Mouse (Mus musculus) heart, embryonic 14.5 days (tissue): Measurements from ENCODE around the gene Sis. TPM values are rescaled to one million over a fixed set of nuclear protein-coding genes. Genes with fewer than 3 reads are reported as not detected.

ENCODE experiments used
- ATAC-seq: fragments of 200-750 bp; cut with Nextera tagmentation; 2 replicates; pipeline ENCODE4 v1.8.0; 2017; ENCODE audit warnings: low read depth, moderate TSS enrichment; ENCODE audit not compliant: insufficient number of reproducible peaks, insufficient read depth, low FRiP score
- H3K27ac ChIP-seq, 2 experiments: fragments of 200-500 bp in 1 of 2; fragments of 300-500 bp in 1 of 2; sonication (generic) in 1 of 2; replicated peaks in 1 of 2; 2 replicates each; pipeline ENCODE4 v1.5.1; 2012 to 2014; ENCODE audit warnings: low read depth in 2 of 2, low read length in 2 of 2, control low read depth in 1 of 2, mild to moderate bottlenecking in 1 of 2, mixed read lengths in 1 of 2; ENCODE audit not compliant: control insufficient read depth in 1 of 2, insufficient read depth in 1 of 2
- H3K27me3 ChIP-seq: fragments of 300-500 bp; sonication (generic); 2 replicates; pipeline ENCODE4 v1.6.1; 2014; ENCODE audit warnings: mild to moderate bottlenecking, low read length, control low read depth; ENCODE audit not compliant: control insufficient read depth, insufficient read depth
- H3K36me3 ChIP-seq: fragments of 300-500 bp; sonication (generic); 2 replicates; pipeline ENCODE4 v1.6.1; 2014; ENCODE audit warnings: mild to moderate bottlenecking, control low read depth, low read length, mixed read lengths; ENCODE audit not compliant: control insufficient read depth, insufficient read depth
- H3K4me1 ChIP-seq, 2 experiments: fragments of 200-500 bp in 1 of 2; fragments of 300-500 bp in 1 of 2; sonication (generic) in 1 of 2; 2 replicates each; pipeline ENCODE4 v1.6.1; 2012 to 2014; ENCODE audit warnings: low read length in 2 of 2, control low read depth in 1 of 2, mixed read lengths in 1 of 2; ENCODE audit not compliant: control insufficient read depth in 2 of 2, insufficient read depth in 2 of 2
- H3K4me2 ChIP-seq: fragments of 300-500 bp; sonication (generic); 2 replicates; pipeline ENCODE4 v1.6.1; 2014; ENCODE audit warnings: mild to moderate bottlenecking, low read length
- H3K4me3 ChIP-seq, 2 experiments: fragments of 200-500 bp in 1 of 2; fragments of 300-500 bp in 1 of 2; sonication (generic) in 1 of 2; 2 replicates each; pipeline ENCODE4 v1.5.1; 2012 to 2014; ENCODE audit warnings: low read length in 2 of 2, mild to moderate bottlenecking in 2 of 2, control low read depth in 1 of 2, low read depth in 1 of 2, moderate library complexity in 1 of 2; ENCODE audit not compliant: control insufficient read depth in 1 of 2, insufficient read depth in 1 of 2
- H3K9ac ChIP-seq: fragments of 300-500 bp; sonication (generic); 2 replicates; pipeline ENCODE4 v1.6.1; 2014; ENCODE audit warnings: mild to moderate bottlenecking, low read length
- H3K9me3 ChIP-seq: fragments of 300-500 bp; sonication (generic); 2 replicates; pipeline ENCODE4 v1.6.1; 2016; ENCODE audit warnings: low read length, control low read depth; ENCODE audit not compliant: control insufficient read depth
- WGBS: fragments of 180-500 bp; shearing (Covaris S2); extraction: QIAGEN DNeasy Blood & Tissue Kit; methylation state at CpG from one replicate; pipeline ENCODE4 v1.1.7; 2014; 5-methylcytosine and 5-hydroxymethylcytosine counted together
- polyA plus RNA-seq: library from polyadenylated mRNA; unstranded; fragments of >200 nt; fragmentation: Nextera tagmentation; extraction: Ambion mirVana; gene quantifications from 2 replicates; pipeline ENCODE4 v1.2.1, GENCODE M21; 2014

Gene Sis
- not detected in 2 replicates for polyA plus RNA-seq

DNA sequence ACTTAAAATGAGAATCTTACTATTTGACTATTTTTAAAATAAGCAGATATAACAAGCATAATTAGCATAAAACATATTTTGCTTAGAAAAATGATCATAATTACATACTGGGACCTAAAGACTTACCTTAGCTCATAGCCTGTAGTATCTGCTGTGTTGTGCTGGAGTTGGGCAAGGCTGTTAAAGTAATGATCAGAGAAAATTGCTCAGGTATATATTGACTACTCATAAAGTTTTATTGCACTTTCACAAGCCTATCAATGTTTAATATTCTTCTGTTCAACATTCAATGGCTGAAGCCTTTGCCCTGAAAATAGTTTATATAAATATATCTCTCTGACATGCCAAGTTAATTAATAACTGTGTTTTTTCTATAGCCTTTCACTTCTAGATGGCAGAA, at the start of gene Sis:
TSS of gene Sis (minus strand) at position 189 of the 400 bp plus-strand sequence.
- Histone ChIP-seq H3K4me1 (no peaks in the 10 kb centered on the region), H3K4me2 (no peak within 1 kb of the TSS), H3K27ac (no peak within 1 kb of the TSS), H3K4me3 (no peak within 1 kb of the TSS), H3K9ac (no peak within 1 kb of the TSS), H3K27me3 (no peaks in the 10 kb centered on the region), H3K36me3 (no peaks in the 10 kb centered on the region), H3K9me3 (no peaks in the 10 kb centered on the region)
- ATAC-seq, result no peak

- H3K4me1 ChIP-seq, result no peaks in the 10 kb centered on the region
- WGBS, result 14% methylated on average over 6 of the region's 6 CpGs
Measured at GRCm38 (mm10) chr3:73006045-73006444, 38.4 kb upstream of the Sis start.

GRCm38 (mm10) chr3:73002933-73003696, 35.5 kb upstream of the Sis start:
- Histone ChIP-seq H3K9me3 (no peaks in the 10 kb centered on the region), H3K27me3 (no peaks in the 10 kb centered on the region), H3K4me3 (no peak overlapping the region), H3K4me1 (no peaks in the 10 kb centered on the region), H3K36me3 (no peaks in the 10 kb centered on the region), H3K27ac (no peak overlapping the region), H3K9ac (no peak overlapping the region), H3K4me2 (no peak overlapping the region)
- no peak for ATAC-seq
- WGBS, result 88% methylated on average over 4 of the region's 4 CpGs

More at GRCm38 (mm10) chr3:73006045-73006444, 38.4 kb upstream of the Sis start:
- Histone ChIP-seq H3K4me2 (no peak overlapping the region), H3K27ac (no peak overlapping the region), H3K36me3 (no peaks in the 10 kb centered on the region), H3K9me3 (no peaks in the 10 kb centered on the region), H3K4me3 (no peak overlapping the region), H3K27me3 (no peaks in the 10 kb centered on the region), H3K9ac (no peak overlapping the region)
- ATAC-seq, result no peak

DNA sequence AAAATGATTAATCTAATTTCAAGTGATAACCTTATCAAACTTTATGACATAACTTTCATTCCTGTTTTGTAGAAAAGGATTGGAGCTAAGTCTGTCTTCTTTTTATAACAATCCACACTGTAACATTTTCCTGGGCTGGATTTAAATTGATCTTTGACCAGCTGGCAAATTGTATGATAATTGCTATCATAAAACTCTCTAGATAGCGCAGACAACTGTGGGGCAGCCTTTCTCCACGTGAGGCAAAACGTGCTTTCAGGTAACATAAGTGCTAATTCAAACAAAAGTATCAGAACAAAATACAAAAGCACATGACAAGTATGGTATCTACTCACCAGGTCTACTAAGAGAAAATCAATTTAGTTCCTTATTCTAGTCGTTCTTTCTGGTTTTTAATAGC, 29.9 kb upstream of the Sis start:
- Histone ChIP-seq H3K4me1 (no peaks in the 10 kb centered on the region), H3K9me3 (no peaks in the 10 kb centered on the region), H3K36me3 (no peaks in the 10 kb centered on the region), H3K4me2 (no peak overlapping the region), H3K4me3 (no peak overlapping the region), H3K27me3 (no peaks in the 10 kb centered on the region), H3K27ac (no peak overlapping the region), H3K9ac (no peak overlapping the region)
- ATAC-seq, result no peak
- WGBS, result 65% methylated on average over 4 of the region's 4 CpGs

GRCm38 (mm10) chr3:72990992-72991391, 23.3 kb upstream of the Sis start:
- 57% methylated on average over 2 of the region's 2 CpGs for WGBS
- H3K27ac ChIP-seq, result no peak overlapping the region

DNA sequence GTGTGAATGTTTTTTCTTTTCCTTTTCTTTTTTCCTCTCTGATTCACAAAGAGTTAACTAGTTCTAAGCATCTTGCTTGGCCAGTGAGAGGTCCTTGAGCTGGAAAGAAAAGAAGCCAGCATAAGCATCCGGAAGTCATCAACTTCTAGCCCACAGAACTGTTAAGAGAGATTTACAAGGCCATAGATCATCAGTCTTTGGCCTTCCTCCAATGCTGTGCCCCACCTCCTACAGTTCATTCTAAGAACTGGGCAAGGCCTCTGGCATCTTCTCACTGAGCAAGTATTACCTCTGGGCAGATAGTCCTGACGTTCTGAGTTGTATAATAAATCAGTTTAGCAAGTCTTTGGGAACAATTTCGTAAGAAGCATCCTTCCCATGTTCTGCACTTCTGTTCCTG, 8.9 kb upstream of the Sis start:
- WGBS, result 52% methylated on average over 3 of the region's 3 CpGs
- Histone ChIP-seq H3K9ac (no peak overlapping the region), H3K9me3 (no peaks in the 10 kb centered on the region), H3K36me3 (no peaks in the 10 kb centered on the region), H3K4me1 (no peaks in the 10 kb centered on the region), H3K4me2 (no peak overlapping the region), H3K4me3 (no peak overlapping the region), H3K27ac (no peak overlapping the region), H3K27me3 (no peaks in the 10 kb centered on the region)
- no peak for ATAC-seq

More at GRCm38 (mm10) chr3:72990992-72991391, 23.3 kb upstream of the Sis start:
- H3K36me3 ChIP-seq, result no peaks in the 10 kb centered on the region
- H3K9me3 ChIP-seq, result no peaks in the 10 kb centered on the region
- no peaks in the 10 kb centered on the region for H3K4me1 ChIP-seq
- no peak overlapping the region for H3K9ac ChIP-seq
- no peak for ATAC-seq
- no peak overlapping the region for H3K4me3 ChIP-seq
- H3K27me3 ChIP-seq, result no peaks in the 10 kb centered on the region
- H3K4me2 ChIP-seq, result no peak overlapping the region

DNA sequence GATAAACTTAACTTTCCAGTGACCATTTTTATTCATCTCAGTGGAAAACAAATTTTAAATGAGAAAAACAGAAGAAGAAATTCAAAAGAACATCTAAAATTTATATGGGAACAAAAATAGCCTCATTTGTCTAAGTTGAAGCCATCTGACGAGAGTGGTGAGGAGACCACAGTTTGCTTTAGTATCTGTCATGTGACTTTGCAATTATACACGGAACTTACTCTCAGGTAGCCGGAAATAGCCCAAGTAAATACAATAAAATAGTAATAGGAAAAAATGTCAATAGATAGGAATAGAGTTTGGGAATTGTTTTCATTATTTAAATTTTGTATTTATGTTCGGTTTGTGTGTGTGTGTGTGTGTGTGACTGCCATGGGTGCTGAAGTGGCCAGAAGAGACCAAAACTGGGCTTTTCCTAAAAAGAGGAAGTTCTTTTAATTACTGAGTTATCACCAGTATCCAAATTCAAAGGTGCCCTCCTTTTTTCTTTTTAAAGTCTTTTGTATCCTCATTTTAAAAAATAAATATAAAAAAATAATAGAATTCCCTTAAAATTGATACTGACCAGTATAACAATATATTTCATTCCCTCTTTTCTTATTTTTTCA, 48.6 kb downstream of the Sis start:
- Histone ChIP-seq H3K27ac (no peak overlapping the region), H3K36me3 (no peaks in the 10 kb centered on the region), H3K4me3 (no peak overlapping the region), H3K9ac (no peak overlapping the region), H3K4me2 (no peak overlapping the region), H3K4me1 (no peaks in the 10 kb centered on the region), H3K27me3 (no peaks in the 10 kb centered on the region), H3K9me3 (no peaks in the 10 kb centered on the region)
- ATAC-seq, result no peak
- WGBS, result 77% methylated on average over 4 of the region's 4 CpGs
